Mouse (Mus musculus): Measurements from ENCODE around the gene Phldb3. TPM values are rescaled to one million over a fixed set of nuclear protein-coding genes. Genes with fewer than 3 reads are reported as not detected.

The Phldb3 gene
- polyA plus RNA-seq, 1 experiment from 2014 or later: 0.33 TPM

DNA sequence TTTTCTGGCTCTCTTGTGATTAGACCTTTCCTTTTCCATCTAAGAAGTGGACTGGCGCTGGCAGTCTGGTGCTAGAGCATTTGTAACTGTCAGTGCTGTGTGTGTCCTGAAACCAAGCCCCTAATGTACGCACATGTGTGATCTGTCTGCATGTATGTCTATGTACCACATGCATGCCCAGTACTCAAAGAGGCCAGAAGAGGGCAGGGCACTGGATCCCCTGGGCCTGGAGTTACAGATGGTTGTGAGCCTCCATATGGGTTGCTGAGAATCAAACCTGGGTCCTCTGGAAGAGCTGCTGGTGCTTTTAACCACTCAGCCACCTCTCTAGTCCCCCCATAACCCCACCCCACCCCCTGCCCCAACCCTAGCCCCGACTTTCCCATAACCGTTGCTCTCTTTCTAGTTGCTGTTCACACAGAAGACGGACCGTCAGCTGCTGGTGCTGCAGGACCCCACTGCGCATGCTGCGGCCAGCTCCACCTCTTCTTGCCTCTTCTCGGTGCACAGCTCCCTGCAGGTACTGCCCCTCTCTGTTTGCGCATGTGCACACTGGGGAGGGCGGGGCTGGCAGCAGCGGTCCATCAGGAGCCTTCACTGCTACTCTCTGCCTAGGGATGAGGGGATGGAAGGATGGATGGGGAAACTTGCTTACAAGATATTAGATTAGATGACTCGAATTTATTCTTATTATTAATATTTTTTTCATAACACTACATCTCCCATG, 9.3 kb downstream of the Phldb3 start:
- 51% methylated on average over 13 of the region's 13 CpGs for WGBS
- no peaks in the 10 kb centered on the region for H3K36me3 ChIP-seq (ENCODE audit: insufficient read depth)
- peak; percentile 28; the same call in 1 of the 2 replicates for TF ChIP-seq CTCF (IDR thresholded peaks at IDR 0.05; ENCODE audit: low read depth)
- no peak overlapping the region for H3K27ac ChIP-seq (ENCODE audit: low read depth)
- no peak for DNase-seq
- H3K4me1 ChIP-seq (ENCODE audit: insufficient read depth): no peaks in the 10 kb centered on the region
- H3K4me2 ChIP-seq: no peak overlapping the region
- no peaks in the 10 kb centered on the region for H3K27me3 ChIP-seq (ENCODE audit: insufficient read depth, low read length)
- ATAC-seq (ENCODE audit: insufficient read depth): no peak
- H3K9me3 ChIP-seq (ENCODE audit: low read depth, low read length): no peaks in the 10 kb centered on the region
- no peak overlapping the region for H3K9ac ChIP-seq
- H3K4me3 ChIP-seq (ENCODE audit: low read depth, low read length): no peak overlapping the region

- H3K4me3 ChIP-seq (ENCODE audit: low read depth, low read length): no peak overlapping the region
- H3K9me3 ChIP-seq (ENCODE audit: low read depth, low read length): no peaks in the 10 kb centered on the region
- DNase-seq (no peak), ATAC-seq (ENCODE audit: insufficient read depth) (no peak)
- no peaks in the 10 kb centered on the region for H3K4me1 ChIP-seq (ENCODE audit: insufficient read depth)
- H3K27ac ChIP-seq (ENCODE audit: low read depth): no peak overlapping the region
- 81% methylated on average over 3 of the region's 3 CpGs for WGBS
- no peaks in the 10 kb centered on the region for H3K36me3 ChIP-seq (ENCODE audit: insufficient read depth)
- no peak overlapping the region for H3K4me2 ChIP-seq
- TF ChIP-seq CTCF (IDR thresholded peaks at IDR 0.05; ENCODE audit: low read depth): peak; percentile 46
- no peaks in the 10 kb centered on the region for H3K27me3 ChIP-seq (ENCODE audit: insufficient read depth, low read length)
- no peak overlapping the region for H3K9ac ChIP-seq
These were observed 10.6 kb downstream of the Phldb3 start for GRCm38 (mm10) chr7:24621193-24621592.

DNA sequence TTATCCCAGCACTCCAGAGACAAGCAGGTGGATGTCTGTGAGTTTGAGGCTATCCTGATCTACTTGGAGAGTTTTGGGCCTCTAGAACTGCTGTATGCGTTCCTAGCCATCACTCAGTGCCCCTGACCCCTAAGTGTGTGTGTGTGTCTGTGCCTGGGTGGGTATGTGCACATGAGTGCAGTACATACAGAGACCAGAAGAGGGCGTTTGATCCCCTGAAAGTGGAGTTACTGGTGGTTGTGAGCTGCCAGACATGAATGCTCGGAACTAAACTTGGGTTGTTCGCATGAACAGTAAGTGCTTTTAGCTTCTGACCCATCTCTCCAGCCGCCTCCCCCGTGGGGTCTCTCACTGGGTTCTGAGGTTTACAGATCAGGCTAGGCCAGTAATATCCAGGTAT, 12.4 kb downstream of the Phldb3 start:
- TF ChIP-seq CTCF (IDR thresholded peaks at IDR 0.05; ENCODE audit: low read depth): peak; percentile 31
- Histone ChIP-seq H3K27me3 (ENCODE audit: insufficient read depth, low read length) (no peaks in the 10 kb centered on the region), H3K27ac (ENCODE audit: low read depth) (no peak overlapping the region), H3K4me1 (ENCODE audit: insufficient read depth) (no peaks in the 10 kb centered on the region), H3K9ac (no peak overlapping the region), H3K4me3 (ENCODE audit: low read depth, low read length) (no peak overlapping the region), H3K36me3 (ENCODE audit: insufficient read depth) (no peaks in the 10 kb centered on the region), H3K4me2 (no peak overlapping the region), H3K9me3 (ENCODE audit: low read depth, low read length) (no peaks in the 10 kb centered on the region)
- 81% methylated on average over 6 of the region's 6 CpGs for WGBS
- no peak for DNase-seq
- no peak for ATAC-seq (ENCODE audit: insufficient read depth)

DNA sequence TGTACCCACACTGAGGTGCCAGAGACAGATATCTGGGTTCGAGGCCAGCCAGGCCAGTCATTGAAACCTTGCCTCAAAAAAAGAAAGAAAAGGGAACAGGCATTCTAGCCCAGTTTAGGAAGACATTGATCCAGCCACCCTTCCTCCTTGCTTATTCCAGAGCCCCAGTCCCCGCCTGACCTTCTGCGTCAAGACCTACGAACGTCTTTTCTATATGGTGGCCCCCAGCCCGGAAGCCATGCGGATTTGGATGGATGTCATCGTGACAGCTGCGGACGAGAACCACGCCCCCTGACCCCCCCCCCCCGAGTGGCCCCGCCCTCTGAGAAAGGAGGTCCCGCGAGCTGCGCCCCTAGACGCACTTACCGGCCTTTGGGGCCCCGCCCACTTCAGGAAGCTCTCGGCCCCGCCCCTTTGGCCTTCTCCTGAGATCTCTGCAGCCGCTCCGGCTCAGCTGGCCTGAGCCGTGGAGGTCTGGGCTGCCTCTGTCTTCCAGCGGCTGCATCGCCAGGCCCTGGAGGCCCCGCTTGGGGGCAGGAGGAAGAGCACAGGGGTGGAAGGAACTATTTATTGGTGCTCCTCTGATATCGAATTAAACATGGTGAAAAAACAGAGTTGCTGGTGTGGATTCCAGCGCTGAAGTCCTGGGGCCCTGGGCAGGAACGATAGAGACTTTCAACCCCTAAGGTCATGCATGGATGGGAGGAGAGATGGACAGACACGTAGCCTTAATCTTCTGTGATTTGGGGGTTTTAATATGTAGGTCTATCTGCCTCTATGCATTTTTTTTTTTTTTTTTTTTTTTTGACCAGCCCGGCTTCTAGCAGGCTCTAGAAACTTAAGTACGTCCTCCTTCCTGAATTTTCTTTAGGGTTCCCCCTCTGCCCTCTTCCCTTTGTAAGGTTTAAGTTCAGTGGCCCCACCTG, 18.4 kb downstream of the Phldb3 start:
- peak overlapping the region; percentile 21 for H3K4me3 ChIP-seq (ENCODE audit: low read depth, low read length)
- H3K27ac ChIP-seq (ENCODE audit: low read depth): peak overlapping the region; percentile 50; the same call in 1 of the 2 replicates
- peak overlapping the region; percentile 36 for H3K9ac ChIP-seq
- no peaks in the 10 kb centered on the region for H3K9me3 ChIP-seq (ENCODE audit: low read depth, low read length)
- peak; percentile 17; the same call in 1 of the 2 replicates for TF ChIP-seq CTCF (IDR thresholded peaks at IDR 0.05; ENCODE audit: low read depth)
- ATAC-seq (ENCODE audit: insufficient read depth) (peak; percentile 94), DNase-seq (peak; percentile 97)
- WGBS: 7% methylated on average over 33 of the region's 33 CpGs
- peak overlapping the region; percentile 64 for H3K4me2 ChIP-seq
- H3K4me1 ChIP-seq (ENCODE audit: insufficient read depth): no peaks in the 10 kb centered on the region
- no peaks in the 10 kb centered on the region for H3K27me3 ChIP-seq (ENCODE audit: insufficient read depth, low read length)
- H3K36me3 ChIP-seq (ENCODE audit: insufficient read depth): no peaks in the 10 kb centered on the region

DNA sequence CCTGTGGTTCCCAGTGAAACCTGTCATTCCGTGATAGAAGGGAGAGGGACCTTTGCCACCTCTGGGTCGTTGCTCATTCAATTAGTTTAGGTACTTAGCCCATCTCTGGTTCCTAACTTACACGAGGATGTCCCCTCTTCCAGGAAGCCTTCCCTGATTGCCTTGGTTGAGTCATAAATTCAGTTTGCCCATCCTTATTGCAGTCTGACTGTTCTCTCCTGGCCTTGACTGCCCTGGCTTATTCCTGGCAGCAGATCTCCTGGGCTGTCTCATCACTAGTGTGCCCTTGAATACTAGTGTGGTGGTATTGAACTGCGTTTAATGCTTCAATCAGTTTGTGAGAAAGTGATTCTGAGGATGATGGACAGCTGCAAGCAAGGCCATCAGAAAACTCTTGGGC, 19.1 kb downstream of the Phldb3 start:
- Histone ChIP-seq H3K27ac (ENCODE audit: low read depth) (peak overlapping the region; percentile 50; the same call in 1 of the 2 replicates), H3K4me3 (ENCODE audit: low read depth, low read length) (no peak overlapping the region), H3K4me1 (ENCODE audit: insufficient read depth) (no peaks in the 10 kb centered on the region), H3K27me3 (ENCODE audit: insufficient read depth, low read length) (no peaks in the 10 kb centered on the region), H3K36me3 (ENCODE audit: insufficient read depth) (no peaks in the 10 kb centered on the region), H3K9me3 (ENCODE audit: low read depth, low read length) (no peaks in the 10 kb centered on the region), H3K9ac (no peak overlapping the region), H3K4me2 (peak overlapping the region; percentile 64)
- TF ChIP-seq CTCF (IDR thresholded peaks at IDR 0.05; ENCODE audit: low read depth): no peak
- 69% methylated on average over 4 of the region's 4 CpGs for WGBS
- DNase-seq (no peak), ATAC-seq (ENCODE audit: insufficient read depth) (no peak)

DNA sequence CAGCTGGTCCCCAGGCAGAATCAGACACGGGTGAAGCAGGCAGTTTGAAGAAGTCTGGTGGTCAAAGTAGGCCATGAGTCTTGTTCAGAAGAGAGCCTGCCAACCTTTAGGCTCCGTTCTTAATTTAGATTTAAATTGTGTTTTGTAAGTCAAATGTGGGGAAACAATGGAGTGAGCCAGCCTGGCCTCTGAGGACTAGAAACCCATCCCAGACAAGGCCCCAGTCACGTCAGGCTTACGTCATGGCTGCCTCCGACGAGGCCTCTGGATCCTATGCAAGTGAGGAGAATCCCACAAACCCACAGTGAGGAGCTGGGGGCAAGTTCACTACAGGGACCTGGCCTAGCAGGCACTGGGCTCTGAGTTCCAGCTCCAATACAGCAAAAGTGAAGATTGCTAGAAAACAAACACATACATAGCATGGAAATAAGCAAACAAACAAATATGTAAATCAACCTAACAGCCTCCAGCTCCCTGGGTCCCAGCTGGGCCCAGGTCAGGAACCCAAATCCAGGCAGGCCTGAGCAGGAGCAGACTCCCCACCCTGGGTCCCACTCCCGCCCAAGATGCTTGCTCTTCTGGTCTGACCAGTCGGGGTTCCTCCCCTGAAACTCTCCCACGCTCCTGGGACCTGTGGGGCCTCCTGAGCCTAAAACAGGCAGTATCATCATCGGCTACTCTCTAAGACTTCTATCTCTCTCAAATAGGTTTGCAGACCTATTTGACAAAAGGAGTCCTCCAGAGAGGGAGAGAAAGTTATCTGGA, 19.7 kb downstream of the Phldb3 start:
- WGBS: 76% methylated on average over 10 of the region's 10 CpGs
- DNase-seq (no peak), ATAC-seq (ENCODE audit: insufficient read depth) (no peak)
- TF ChIP-seq CTCF (IDR thresholded peaks at IDR 0.05; ENCODE audit: low read depth): no peak
- Histone ChIP-seq H3K9ac (no peak overlapping the region), H3K9me3 (ENCODE audit: low read depth, low read length) (no peaks in the 10 kb centered on the region), H3K4me3 (ENCODE audit: low read depth, low read length) (no peak overlapping the region), H3K27me3 (ENCODE audit: insufficient read depth, low read length) (no peaks in the 10 kb centered on the region), H3K4me2 (no peak overlapping the region), H3K4me1 (ENCODE audit: insufficient read depth) (no peaks in the 10 kb centered on the region), H3K36me3 (ENCODE audit: insufficient read depth) (no peaks in the 10 kb centered on the region), H3K27ac (ENCODE audit: low read depth) (no peak overlapping the region)
